Mouse (Mus musculus): ENCODE measurements around the gene Gm28372. TPM values are rescaled to one million over a fixed set of nuclear protein-coding genes. Genes with fewer than 3 reads are reported as not detected.
"Not testable (repeated sequence)": the region's sequence is repeated elsewhere in the genome, so short reads cannot be mapped to it uniquely, and the experiment has no call there.

The Gm28372 gene
- total and polyA plus RNA-seq, 3 experiments = 0.23 TPM; not detected in 2

GRCm38 (mm10) chr2:130367386-130367785 is 37.7 kb upstream of the Gm28372 start:
- in situ Hi-C loops (cut with MboI; ENCODE audit: low pct_ligation_motif_present, low pct_unique_long_range_greater_than_20kb, low sequenced_read_pairs) (loop anchor here (10.0 kb wide), 1 partner anchor 73 kb away; the partner anchor contains the start of gene Ebf4), dilution Hi-C loops (cut with MboI; ENCODE audit: extremely low pct_ligation_motif_present, extremely low pct_unique_long_range_greater_than_20kb, low sequenced_read_pairs) (no loop called here)
- Histone ChIP-seq H3K9ac (ENCODE audit: insufficient read depth, low read depth) (no peak overlapping the region), H3K4me2 (ENCODE audit: insufficient read depth, low read depth, poor library complexity, severe bottlenecking) (no peak overlapping the region), H3K4me1 (ENCODE audit: control insufficient read depth in 1 of 2, insufficient read depth in 2 of 2) (peaks cover 0 to 8% of the 10 kb centered on the region in 2 experiments; a peak in 3 of 4 replicates), H3K79me2 (replicated peaks; ENCODE audit: control insufficient read depth, extremely low read depth, insufficient read depth, poor library complexity, severe bottlenecking) (no peaks in the 10 kb centered on the region), H3K27ac (ENCODE audit: insufficient read depth, low read depth) (no peak overlapping the region), H3K36me3 (replicated peaks in 1 of 2; ENCODE audit: control insufficient read depth in 1 of 2, insufficient read depth in 1 of 2, low read length in 1 of 2) (no peaks in the 10 kb centered on the region), H3K9me3 (replicated peaks; ENCODE audit: low read length) (no peaks in the 10 kb centered on the region), H3K27me3 (replicated peaks) (peaks cover 57% of the 10 kb centered on the region), H3K4me3 (replicated peaks in 1 of 3; ENCODE audit: low read depth in 2 of 3, low read length in 2 of 3, poor library complexity in 1 of 3) (no peak overlapping the region)
- DNase-seq (ENCODE audit: extremely low read depth) = no peak
- TF ChIP-seq TBP (conservative IDR thresholded peaks at IDR 0.05; ENCODE audit: low read depth, low read length) (no peak), TCF12 (IDR thresholded peaks at IDR 0.05; ENCODE audit: low read depth, low read length) (no peak), CHD1 (IDR thresholded peaks at IDR 0.05; ENCODE audit: low read depth, low read length) (no peak), E2F4 (IDR thresholded peaks at IDR 0.05; ENCODE audit: insufficient replicate concordance, low read depth, low read length) (no peak), MXI1 (IDR thresholded peaks at IDR 0.05; ENCODE audit: low read depth, low read length) (no peak), GABPA (IDR thresholded peaks at IDR 0.05; ENCODE audit: insufficient replicate concordance, low read depth, low read length) (no peak), ETS1 (conservative IDR thresholded peaks at IDR 0.05; ENCODE audit: low read depth, low read length) (no peak), ELF1 (IDR thresholded peaks at IDR 0.05; ENCODE audit: low read depth, low read length) (no peak), ZNF384 (IDR thresholded peaks at IDR 0.05; ENCODE audit: low read depth, low read length) (no peak), BHLHE40 (IDR thresholded peaks at IDR 0.05; ENCODE audit: low read depth, low read length) (no peak), SIN3A (IDR thresholded peaks at IDR 0.05; ENCODE audit: low read length) (no peak), MEF2A (IDR thresholded peaks at IDR 0.05; ENCODE audit: borderline replicate concordance, low read depth, low read length) (no peak), POLR2A (IDR thresholded peaks at IDR 0.05; ENCODE audit: low read depth, low read length) (no peak), POLR2AphosphoS2 (IDR thresholded peaks at IDR 0.05; ENCODE audit: low read depth, low read length) (no peak), CHD2 (IDR thresholded peaks at IDR 0.05; ENCODE audit: low read length) (no peak), ZKSCAN1 (IDR thresholded peaks at IDR 0.05; ENCODE audit: borderline replicate concordance, low read depth, low read length) (no peak), SMC3 (IDR thresholded peaks at IDR 0.05; ENCODE audit: low read depth, low read length) (no peak), ZC3H11A (IDR thresholded peaks at IDR 0.05; ENCODE audit: low read depth, low read length) (no peak), KAT2A (IDR thresholded peaks at IDR 0.05; ENCODE audit: insufficient replicate concordance, low read length) (no peak)

DNA sequence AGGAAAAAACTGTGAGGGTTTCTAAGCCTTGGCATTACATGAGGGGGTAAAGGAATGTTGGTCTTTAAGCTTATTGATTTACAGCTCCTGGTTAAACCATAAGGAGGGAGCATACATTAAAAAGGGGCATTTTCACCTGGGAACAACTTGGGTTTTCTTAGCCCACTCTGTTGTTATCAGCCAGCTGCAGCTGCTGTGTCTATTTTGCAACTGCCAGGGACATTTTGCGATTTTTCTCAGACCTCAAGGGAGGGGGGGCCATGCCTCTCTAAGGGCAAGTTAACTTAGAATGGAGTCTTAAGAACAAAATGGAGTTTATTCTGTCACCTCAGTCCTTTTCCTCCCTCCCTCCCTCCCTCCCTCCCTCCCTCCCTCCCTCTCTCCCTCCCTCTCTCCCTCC is 32.0 kb upstream of the Gm28372 start:
- H3K4me3 ChIP-seq (replicated peaks in 1 of 3; ENCODE audit: low read depth in 2 of 3, low read length in 2 of 3, poor library complexity in 1 of 3); dilution Hi-C loops (cut with MboI; ENCODE audit: extremely low pct_ligation_motif_present, extremely low pct_unique_long_range_greater_than_20kb, low sequenced_read_pairs); in situ Hi-C loops (cut with MboI; ENCODE audit: low pct_ligation_motif_present, low pct_unique_long_range_greater_than_20kb, low sequenced_read_pairs); H3K27ac ChIP-seq (ENCODE audit: insufficient read depth, low read depth); DNase-seq (ENCODE audit: extremely low read depth); H3K4me2 ChIP-seq (ENCODE audit: insufficient read depth, low read depth, poor library complexity, severe bottlenecking); H3K9ac ChIP-seq (ENCODE audit: insufficient read depth, low read depth); H3K9me3 ChIP-seq (replicated peaks; ENCODE audit: low read length); H3K79me2 ChIP-seq (replicated peaks; ENCODE audit: control insufficient read depth, extremely low read depth, insufficient read depth, poor library complexity, severe bottlenecking); H3K4me1 ChIP-seq (ENCODE audit: control insufficient read depth in 1 of 2, insufficient read depth in 2 of 2); H3K36me3 ChIP-seq (replicated peaks in 1 of 2; ENCODE audit: control insufficient read depth in 1 of 2, insufficient read depth in 1 of 2, low read length in 1 of 2): not testable (repeated sequence)
- peaks cover 61% of the 10 kb centered on the region for H3K27me3 ChIP-seq (replicated peaks)

All from CH12.LX (cell line).